Mouse (Mus musculus) intestine, embryonic 14.5 days (tissue): Measurements from ENCODE around the gene Ly6g6c. TPM values are rescaled to one million over a fixed set of nuclear protein-coding genes. Genes with fewer than 3 reads are reported as not detected.

Experiments used
- ATAC-seq: fragments of 200-750 bp; cut with Nextera tagmentation; replicated peaks from 2 replicates; pipeline ENCODE4 v1.8.0; 2017; ENCODE audit warnings: low read depth, moderate number of reproducible peaks, moderate TSS enrichment, moderate library complexity; ENCODE audit not compliant: low FRiP score, low TSS enrichment
- DNase-seq: peaks from one replicate; pipeline ENCODE4 v3.0.0-alpha.2; 2018; ENCODE audit warnings: low spot score
- H3K27ac ChIP-seq: fragments of 300-500 bp; sonication (generic); 2 replicates; pipeline ENCODE4 v1.5.1; 2014; ENCODE audit warnings: low read depth, mild to moderate bottlenecking, control low read depth
- H3K27me3 ChIP-seq: fragments of 300-500 bp; sonication (generic); replicated peaks from 2 replicates; pipeline ENCODE4 v1.6.1; 2014; ENCODE audit warnings: low read length, control low read depth; ENCODE audit not compliant: control insufficient read depth, insufficient read depth
- H3K36me3 ChIP-seq: fragments of 300-500 bp; sonication (generic); 2 replicates; pipeline ENCODE4 v1.6.1; 2014; ENCODE audit warnings: low read length, control low read depth; ENCODE audit not compliant: control insufficient read depth, insufficient read depth
- H3K4me1 ChIP-seq: fragments of 300-500 bp; sonication (generic); replicated peaks from 2 replicates; pipeline ENCODE4 v1.6.1; 2014; ENCODE audit warnings: low read length, control low read depth, mixed read lengths; ENCODE audit not compliant: control insufficient read depth, insufficient read depth
- H3K4me2 ChIP-seq: fragments of 300-500 bp; sonication (generic); 2 replicates; pipeline ENCODE4 v1.6.1; 2014; ENCODE audit warnings: low read length
- H3K4me3 ChIP-seq: fragments of 300-500 bp; sonication (generic); 2 replicates; pipeline ENCODE4 v1.5.1; 2014; ENCODE audit warnings: low read depth, low read length, control low read depth, mixed read lengths
- H3K9ac ChIP-seq: fragments of 300-500 bp; sonication (generic); 2 replicates; pipeline ENCODE4 v1.6.1; 2014; ENCODE audit warnings: mild to moderate bottlenecking, low read length
- H3K9me3 ChIP-seq: fragments of 300-500 bp; sonication (generic); 2 replicates; pipeline ENCODE4 v1.6.1; 2016; ENCODE audit warnings: low read length, control low read depth; ENCODE audit not compliant: control insufficient read depth
- WGBS: fragments of 180-500 bp; shearing (Covaris S2); extraction: QIAGEN DNeasy Blood & Tissue Kit; methylation state at CpG from one replicate; pipeline ENCODE4 v1.1.7; 2014; 5-methylcytosine and 5-hydroxymethylcytosine counted together
- polyA plus RNA-seq: library from polyadenylated mRNA; unstranded; fragments of >200 nt; fragmentation: Nextera tagmentation; extraction: Ambion mirVana; gene quantifications from 2 replicates; pipeline ENCODE4 v1.2.1, GENCODE M21; 2014

Gene Ly6g6c
- polyA plus RNA-seq, result not detected in 2 replicates

GRCm38 (mm10) chr17:35064951-35065947, at the start of gene Ly6g6c:
TSS of gene Ly6g6c (plus strand) at chr17:35065388.
- peak within 1 kb of the TSS; percentile 31 for H3K9ac ChIP-seq
- H3K4me3 ChIP-seq, result peak within 1 kb of the TSS; percentile 25
- H3K4me1 ChIP-seq, result peaks cover 24% of the 10 kb centered on the region
- peak within 1 kb of the TSS; percentile 71 for H3K4me2 ChIP-seq
- no peaks in the 10 kb centered on the region for H3K9me3 ChIP-seq
- DNase-seq (peak; percentile 84), ATAC-seq (peak; percentile 78)
- peaks cover 9% of the 10 kb centered on the region; the same call in 1 of the 2 replicates for H3K27me3 ChIP-seq
- 2% methylated on average over 47 of the region's 48 CpGs for WGBS
- H3K27ac ChIP-seq, result peak within 1 kb of the TSS; percentile 29; the same call in 1 of the 2 replicates
- H3K36me3 ChIP-seq, result peaks cover 20% of the 10 kb centered on the region

- Histone ChIP-seq H3K4me2 (no peak within 1 kb of the TSS), H3K27me3 (no peaks in the 10 kb centered on the region), H3K4me3 (no peak within 1 kb of the TSS), H3K27ac (no peak within 1 kb of the TSS), H3K9me3 (no peaks in the 10 kb centered on the region), H3K36me3 (peaks cover 57% of the 10 kb centered on the region), H3K4me1 (peaks cover 2% of the 10 kb centered on the region; the same call in 1 of the 2 replicates), H3K9ac (no peak within 1 kb of the TSS)
- ATAC-seq, result peak; percentile 47
- WGBS, result 56% methylated on average over 12 of the region's 12 CpGs
- no peak for DNase-seq
Observed at GRCm38 (mm10) chr17:35016376-35016775, 48.8 kb upstream of the Ly6g6c start, which contains the start of gene Vwa7. TSS of gene Vwa7 (plus strand) at chr17:35016579.

- peaks cover 6% of the 10 kb centered on the region; the same call in 1 of the 2 replicates for H3K4me1 ChIP-seq
- no peaks in the 10 kb centered on the region for H3K9me3 ChIP-seq
- no peaks in the 10 kb centered on the region for H3K27me3 ChIP-seq
- no peak overlapping the region for H3K4me3 ChIP-seq
- H3K4me2 ChIP-seq, result no peak overlapping the region
- no peak overlapping the region for H3K27ac ChIP-seq
- ATAC-seq, result no peak
- 81% methylated on average over 10 of the region's 10 CpGs for WGBS
- peaks cover 51% of the 10 kb centered on the region for H3K36me3 ChIP-seq
- no peak for DNase-seq
- H3K9ac ChIP-seq, result no peak overlapping the region
Observed at GRCm38 (mm10) chr17:35016791-35017705, 48.1 kb upstream of the Ly6g6c start.

GRCm38 (mm10) chr17:35017706-35018030, 47.5 kb upstream of the Ly6g6c start:
- peaks cover 44% of the 10 kb centered on the region for H3K36me3 ChIP-seq
- H3K27ac ChIP-seq, result no peak overlapping the region
- peaks cover 6% of the 10 kb centered on the region; the same call in 1 of the 2 replicates for H3K4me1 ChIP-seq
- H3K9ac ChIP-seq, result no peak overlapping the region
- no peak overlapping the region for H3K4me3 ChIP-seq
- no peaks in the 10 kb centered on the region for H3K27me3 ChIP-seq
- no peak overlapping the region for H3K4me2 ChIP-seq
- H3K9me3 ChIP-seq, result no peaks in the 10 kb centered on the region
- DNase-seq (no peak), ATAC-seq (no peak)
- WGBS, result 67% methylated on average over 14 of the region's 14 CpGs

- peaks cover 6% of the 10 kb centered on the region; the same call in 1 of the 2 replicates for H3K4me1 ChIP-seq
- no peak overlapping the region for H3K4me3 ChIP-seq
- H3K9me3 ChIP-seq, result no peaks in the 10 kb centered on the region
- peaks cover 39% of the 10 kb centered on the region for H3K36me3 ChIP-seq
- no peak overlapping the region for H3K4me2 ChIP-seq
- no peak overlapping the region for H3K27ac ChIP-seq
- no peaks in the 10 kb centered on the region for H3K27me3 ChIP-seq
- DNase-seq (no peak), ATAC-seq (no peak)
- no peak overlapping the region for H3K9ac ChIP-seq
- WGBS, result 70% methylated on average over 3 of the region's 3 CpGs
Observed at GRCm38 (mm10) chr17:35018171-35018570, 47.0 kb upstream of the Ly6g6c start.

- 75% methylated on average over 11 of the region's 11 CpGs for WGBS
- H3K4me3 ChIP-seq, result no peak overlapping the region
- peaks cover 10% of the 10 kb centered on the region; the same call in 1 of the 2 replicates for H3K4me1 ChIP-seq
- H3K36me3 ChIP-seq, result peaks cover 22% of the 10 kb centered on the region
- DNase-seq (no peak), ATAC-seq (no peak)
- no peak overlapping the region for H3K9ac ChIP-seq
- H3K4me2 ChIP-seq, result no peak overlapping the region
- no peaks in the 10 kb centered on the region for H3K9me3 ChIP-seq
- H3K27ac ChIP-seq, result no peak overlapping the region
- H3K27me3 ChIP-seq, result no peaks in the 10 kb centered on the region
Observed at GRCm38 (mm10) chr17:35019894-35020293, 45.3 kb upstream of the Ly6g6c start.

- 85% methylated on average over 8 of the region's 8 CpGs for WGBS
- H3K9ac ChIP-seq, result no peak overlapping the region
- no peak for DNase-seq
Observed at GRCm38 (mm10) chr17:35020551-35020950, 44.6 kb upstream of the Ly6g6c start.

More at GRCm38 (mm10) chr17:35020551-35020950, 44.6 kb upstream of the Ly6g6c start:
- Histone ChIP-seq H3K4me1 (peaks cover 10% of the 10 kb centered on the region; the same call in 1 of the 2 replicates), H3K36me3 (peaks cover 15% of the 10 kb centered on the region), H3K4me3 (no peak overlapping the region), H3K4me2 (no peak overlapping the region), H3K9me3 (no peaks in the 10 kb centered on the region), H3K27me3 (no peaks in the 10 kb centered on the region), H3K27ac (no peak overlapping the region)
- no peak for ATAC-seq
